Mouse (Mus musculus): Measurements from ENCODE around the gene Myrfl.
A peak's percentile ranks its signal among the peaks of the same experiment; 100 is the strongest.

Myrfl gene

GRCm38 (mm10) chr10:116908901-116909642 lies 12.4 kb upstream of the Myrfl start:
- no peak for DNase-seq

DNA sequence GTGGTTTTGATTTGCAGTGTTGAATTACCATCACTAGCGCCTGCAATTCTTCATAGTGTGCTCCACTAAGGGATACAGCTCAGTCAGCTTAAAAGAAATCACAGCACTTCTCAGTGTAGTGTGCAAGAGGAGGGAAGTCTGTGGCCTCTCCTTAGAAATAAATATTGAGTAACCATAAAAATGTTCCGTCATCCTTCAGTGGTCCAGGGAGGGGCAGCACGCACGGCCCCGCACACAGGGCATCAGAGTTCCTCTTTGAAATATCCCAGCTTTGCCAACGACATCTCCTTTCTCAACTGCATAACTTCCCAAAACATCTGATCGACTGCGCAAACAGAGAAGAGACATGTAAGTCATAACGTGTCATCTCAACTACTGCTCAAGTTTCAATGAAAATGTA lies 10.1 kb upstream of the Myrfl start:
- DNase-seq: no peak

GRCm38 (mm10) chr10:116904503-116904908 lies 7.8 kb upstream of the Myrfl start:
- DNase-seq: no peak

- DNase-seq: no peak
These were observed 1.4 kb downstream of the Myrfl start for GRCm38 (mm10) chr10:116895108-116895833.

DNA sequence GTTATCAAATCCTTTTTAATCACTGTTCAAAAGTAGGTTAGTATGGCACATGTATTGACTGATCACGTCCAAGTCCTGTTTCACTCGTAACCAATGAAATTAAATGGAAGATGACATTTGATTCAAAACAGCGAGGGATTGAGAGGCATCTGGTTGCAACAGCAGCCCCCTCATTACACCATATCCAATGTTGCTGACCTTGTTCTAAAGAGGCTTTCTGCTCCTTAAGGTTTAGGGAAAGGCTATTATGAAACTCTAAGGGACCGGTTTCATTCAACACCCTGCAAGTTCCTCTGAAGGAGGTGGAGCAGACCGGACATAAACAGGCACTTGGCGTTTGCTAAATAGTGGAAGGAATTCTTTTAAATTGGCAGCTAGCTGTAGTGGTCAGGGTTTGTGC lies 2.2 kb downstream of the Myrfl start:
- DNase-seq: no peak

DNA sequence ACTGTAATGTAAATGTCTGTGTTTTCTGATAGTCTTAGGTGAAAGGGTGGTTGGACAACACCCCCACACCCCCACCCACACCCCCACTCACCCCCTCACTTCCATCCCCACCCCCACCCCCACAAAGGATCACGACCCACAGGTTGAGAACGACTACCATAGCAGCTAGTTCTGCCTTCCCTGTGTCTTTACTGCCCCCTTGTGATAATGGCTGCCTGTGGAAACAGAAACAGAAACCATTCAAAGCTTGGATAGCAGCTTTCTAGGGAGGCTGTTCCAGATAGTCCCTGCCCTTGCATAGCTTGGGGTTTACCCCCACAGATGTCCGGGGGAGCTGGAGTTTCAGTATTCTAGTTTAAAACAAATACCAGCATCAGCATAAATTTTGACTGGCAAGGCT lies 3.0 kb downstream of the Myrfl start:
- no peak for DNase-seq

DNA sequence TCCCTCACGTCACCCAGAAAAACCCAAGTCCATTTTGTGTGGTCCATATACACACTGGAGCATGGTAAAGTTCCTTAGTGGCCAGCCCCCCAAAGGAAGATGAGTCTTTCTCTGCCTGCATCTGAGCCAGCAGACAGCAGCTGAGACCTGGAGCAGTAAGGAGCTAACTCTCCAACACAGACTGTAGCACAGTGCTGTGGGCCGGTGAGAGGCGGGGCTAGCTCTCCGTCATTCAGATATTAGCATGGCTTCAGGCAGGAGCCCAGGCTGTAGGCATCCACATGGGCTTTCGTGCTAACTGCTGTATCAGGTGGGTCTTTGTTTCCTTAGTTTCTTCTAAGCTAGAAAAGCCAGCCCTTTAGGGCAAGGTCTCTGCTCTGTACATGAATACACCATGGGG lies 6.1 kb downstream of the Myrfl start:
- no peak for DNase-seq

DNA sequence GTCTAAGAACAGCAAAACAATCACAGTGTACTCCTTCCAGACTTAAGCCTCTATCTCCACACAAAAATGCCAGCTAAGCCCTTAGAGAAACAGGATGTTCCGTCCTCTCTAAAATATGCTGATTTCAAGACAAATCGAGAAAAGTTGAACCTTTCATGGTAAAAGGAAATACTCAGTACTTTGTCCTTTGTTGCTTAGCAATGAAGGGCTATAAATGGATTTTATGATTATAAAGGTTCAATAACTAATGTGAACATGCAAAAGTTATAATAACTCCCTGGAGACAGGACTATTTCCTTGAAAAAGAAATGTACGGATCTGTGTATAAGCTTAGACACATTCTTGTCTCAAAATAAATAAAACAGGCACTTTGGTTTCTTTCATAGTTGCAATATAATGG lies 12.2 kb downstream of the Myrfl start:
- no peak for DNase-seq

DNA sequence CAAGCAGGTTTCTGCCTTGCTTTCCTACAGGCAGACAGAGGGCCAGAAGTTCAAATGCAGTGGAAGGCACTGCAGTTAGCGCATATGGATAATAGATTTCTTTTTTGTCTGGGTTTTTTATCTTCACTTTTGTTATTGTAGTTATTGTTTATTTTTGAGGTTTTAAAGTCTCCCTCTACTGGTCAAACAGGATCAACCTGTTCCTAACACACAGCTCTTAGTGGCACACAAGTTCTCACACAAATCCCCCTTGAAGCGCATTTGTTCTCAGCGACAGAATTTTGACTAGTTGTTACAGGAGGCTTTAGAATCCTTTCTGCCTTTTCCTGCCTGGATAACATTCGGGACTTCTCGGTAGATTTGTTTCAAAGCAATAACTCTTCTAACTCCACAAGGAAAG lies 13.2 kb downstream of the Myrfl start:
- DNase-seq: no peak

DNA sequence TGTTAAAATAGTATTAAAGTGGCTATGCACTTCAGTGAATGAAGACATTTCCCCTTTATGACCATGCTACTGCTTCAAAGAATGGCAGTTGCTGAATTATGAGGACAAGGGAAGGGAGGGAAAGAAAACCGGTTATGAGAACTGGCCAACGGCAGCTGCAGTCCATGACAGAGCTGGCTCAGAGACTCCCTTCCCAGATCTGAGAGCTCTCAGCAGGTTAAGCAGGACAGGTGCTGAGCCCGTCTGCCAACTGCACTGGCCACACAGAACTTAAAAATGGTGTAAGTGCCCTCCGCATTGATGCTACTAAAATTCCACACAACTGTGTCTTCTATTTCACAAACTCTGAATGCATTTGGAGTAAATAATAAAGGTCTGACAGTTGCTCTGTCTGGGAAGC lies 19.3 kb downstream of the Myrfl start:
- no peak for DNase-seq

DNA sequence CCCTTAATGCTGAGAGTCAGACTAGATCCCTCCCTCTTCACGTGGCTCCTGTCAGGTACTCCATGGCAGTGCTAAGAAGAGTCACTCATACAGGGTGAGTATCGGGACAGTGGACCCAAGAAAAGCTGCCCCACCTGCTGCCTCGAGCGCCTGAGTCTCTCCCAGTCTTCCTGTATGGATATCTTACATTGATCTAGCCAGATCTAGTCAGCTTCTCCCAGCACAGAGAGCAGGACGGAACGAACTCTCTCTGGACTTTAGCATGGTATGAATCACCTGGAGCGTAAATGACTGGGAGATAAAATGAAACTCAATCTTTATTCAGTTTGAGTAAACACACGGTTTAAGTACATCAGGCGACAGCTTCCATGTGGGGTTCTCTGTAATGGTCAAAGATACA lies 22.2 kb downstream of the Myrfl start:
- no peak for DNase-seq

- DNase-seq: no peak
These were observed 24.7 kb downstream of the Myrfl start for GRCm38 (mm10) chr10:116872016-116872410.

DNA sequence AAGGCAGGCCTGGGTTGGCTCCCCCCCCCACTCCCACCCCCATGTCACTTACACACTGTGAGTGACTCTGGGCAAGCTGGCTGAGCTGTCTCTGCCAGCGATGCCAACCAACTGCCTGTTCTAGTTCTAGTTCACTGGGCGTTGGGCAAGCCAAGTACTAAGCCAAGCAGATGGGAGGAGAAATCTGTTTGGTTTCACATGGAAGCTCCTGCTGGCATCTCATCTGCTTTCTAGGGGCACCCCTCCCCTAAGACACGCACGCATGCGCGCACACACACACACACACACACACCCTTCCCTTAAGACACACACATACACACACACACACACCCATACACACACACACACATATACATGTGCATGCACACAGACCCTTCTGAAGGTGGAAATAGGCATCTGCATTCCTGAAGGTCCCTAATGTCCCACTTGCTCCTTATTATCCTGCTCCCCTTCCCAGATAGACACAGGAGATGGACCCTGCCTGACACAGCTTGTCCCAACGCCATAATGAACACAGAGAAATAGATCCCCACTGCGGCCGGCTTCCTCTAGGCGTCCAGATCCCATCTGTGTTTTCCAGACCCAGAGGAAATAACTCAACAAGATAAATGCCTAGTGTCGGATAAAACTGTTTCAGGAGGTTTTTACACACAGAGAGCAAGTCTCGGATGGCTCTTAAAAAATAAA lies 25.2 kb downstream of the Myrfl start:
- DNase-seq: no peak

- no peak for DNase-seq
These were observed 25.9 kb downstream of the Myrfl start for GRCm38 (mm10) chr10:116870819-116871218.

- DNase-seq: no peak
These were observed 43.4 kb downstream of the Myrfl start for GRCm38 (mm10) chr10:116853159-116853845.

- peak; percentile 40 for DNase-seq
These were observed 47.8 kb downstream of the Myrfl start for GRCm38 (mm10) chr10:116848749-116849473.

GRCm38 (mm10) chr10:116841551-116841950 lies 55.2 kb downstream of the Myrfl start:
- DNase-seq: no peak

GRCm38 (mm10) chr10:116830676-116831075 lies 66.0 kb downstream of the Myrfl start:
- peak; percentile 48 for DNase-seq

- DNase-seq: no peak
These were observed 68.6 kb downstream of the Myrfl start for GRCm38 (mm10) chr10:116828099-116828498.

GRCm38 (mm10) chr10:116827306-116827705 lies 69.4 kb downstream of the Myrfl start:
- DNase-seq: no peak

- no peak for DNase-seq
These were observed 81.2 kb downstream of the Myrfl start for GRCm38 (mm10) chr10:116815311-116816060.

- DNase-seq: no peak
These were observed 83.6 kb downstream of the Myrfl start for GRCm38 (mm10) chr10:116813150-116813549.
